17 mouse cellular contexts compared by ENCODE assay signal in genomic region chr7:134376786-134377185, GRCm38 (mm10). TPM values are rescaled to one million over a fixed set of nuclear protein-coding genes. Genes with fewer than 3 reads are reported as not detected.
DNase-seq lines count a peak whose midpoint lies in the region; ATAC-seq and TF ChIP-seq lines count a peak whose summit lies in the region.
"Had no signal": no experiment of that assay in that cellular context is flagged by ENCODE, and none has a peak within 500 bp of the region (broad histone marks: within the 10 kb centered on the region; RNA-seq: fewer than 3 reads in every experiment).

No protein-coding gene starts in this region.

- H3K4me2 ChIP-seq in embryonic facial prominence, embryonic 11.5 days (ENCODE audit: low read depth, low read length): no peak overlapping the region
- H3K4me2 ChIP-seq: midbrain, embryonic 15.5 days; neural tube, embryonic 13.5 days had no signal

- H3K36me3 ChIP-seq in embryonic facial prominence, embryonic 11.5 days (replicated peaks; ENCODE audit: control insufficient read depth, insufficient read depth, low read depth, low read length): no peaks in the 10 kb centered on the region
- no peaks in the 10 kb centered on the region for H3K36me3 ChIP-seq in embryonic facial prominence, embryonic 10.5 days (replicated peaks)
- H3K36me3 ChIP-seq: midbrain, embryonic 15.5 days; neural tube, embryonic 13.5 days had no signal

- DNase-seq in embryonic facial prominence, embryonic 11.5 days (ENCODE audit: low spot score): peak; percentile 5
- no peak for DNase-seq in embryonic facial prominence, embryonic 10.5 days (ENCODE audit: low spot score)
- DNase-seq in left cerebral cortex, postnatal 14 days (ENCODE audit: low spot score in 2 of 2): peak; percentile 7 to 23
- DNase-seq in left cerebral cortex, postnatal 36 days (ENCODE audit: low spot score in 2 of 2): no peak
- DNase-seq in adipocyte (ENCODE audit: low spot score): peak; percentile 50
- peak; percentile 31 to 58 for DNase-seq in layer of hippocampus, adult 2 months (ENCODE audit: low spot score in 2 of 2)
- DNase-seq in gastrocnemius, adult 18-20 months (ENCODE audit: low spot score): no peak
- DNase-seq: adrenal gland, postnatal 14 days; cerebellum, adult 11 months; gastrocnemius, postnatal 25 days; kidney, postnatal 14 days; liver, postnatal 0 days; thymus, adult 2 months had no signal

- ATAC-seq in embryonic facial prominence, embryonic 11.5 days (replicated peaks; ENCODE audit: insufficient number of reproducible peaks, low FRiP score, low TSS enrichment, low read depth): no peak
- no peak for ATAC-seq in granulocyte monocyte progenitor cell, adult 5-6 weeks (replicated peaks; ENCODE audit: poor library complexity, severe bottlenecking)
- ATAC-seq: inflammation-experienced regulatory T-cells, adult 6 months; liver, postnatal 0 days; midbrain, embryonic 15.5 days had no signal

- H3K27ac ChIP-seq in embryonic facial prominence, embryonic 11.5 days (replicated peaks; ENCODE audit: low read depth, low read length): no peak overlapping the region
- H3K27ac ChIP-seq in embryonic facial prominence, embryonic 10.5 days (replicated peaks): no peak overlapping the region
- H3K27ac ChIP-seq in layer of hippocampus, adult 2 months: no peak overlapping the region
- H3K27ac ChIP-seq: midbrain, embryonic 15.5 days; neural tube, embryonic 13.5 days had no signal

- no peak overlapping the region for H3K9ac ChIP-seq in embryonic facial prominence, embryonic 11.5 days (replicated peaks; ENCODE audit: low read length)
- H3K9ac ChIP-seq: liver, postnatal 0 days; midbrain, embryonic 15.5 days; neural tube, embryonic 13.5 days had no signal

- H3K9me3 ChIP-seq in embryonic facial prominence, embryonic 11.5 days (replicated peaks; ENCODE audit: control insufficient read depth, low read length): no peaks in the 10 kb centered on the region
- H3K9me3 ChIP-seq in embryonic facial prominence, embryonic 10.5 days: no peaks in the 10 kb centered on the region
- H3K9me3 ChIP-seq: midbrain, embryonic 15.5 days; neural tube, embryonic 13.5 days had no signal

- no peak overlapping the region for H3K4me3 ChIP-seq in embryonic facial prominence, embryonic 11.5 days (ENCODE audit: low read depth, low read length)
- no peak overlapping the region for H3K4me3 ChIP-seq in embryonic facial prominence, embryonic 10.5 days
- no peak overlapping the region for H3K4me3 ChIP-seq in layer of hippocampus, adult 2 months
- H3K4me3 ChIP-seq: midbrain, embryonic 15.5 days; neural tube, embryonic 13.5 days had no signal

- no peak for TF ChIP-seq CTCF in layer of hippocampus, adult 2 months (conservative IDR thresholded peaks at IDR 0.05)

- intact Hi-C loops in left cerebral cortex, postnatal 14 days (cut with DNase I): no loop called here
- intact Hi-C loops in left cerebral cortex, postnatal 36 days (cut with DNase I): no loop called here

- H3K27me3 ChIP-seq in embryonic facial prominence, embryonic 11.5 days (ENCODE audit: control insufficient read depth, insufficient read depth, low read length): no peaks in the 10 kb centered on the region
- no peaks in the 10 kb centered on the region for H3K27me3 ChIP-seq in embryonic facial prominence, embryonic 10.5 days (replicated peaks; ENCODE audit: low read depth, poor library complexity, severe bottlenecking)
- H3K27me3 ChIP-seq: midbrain, embryonic 15.5 days; neural tube, embryonic 13.5 days had no signal

- H3K4me1 ChIP-seq in embryonic facial prominence, embryonic 11.5 days (ENCODE audit: control insufficient read depth, insufficient read depth, low read length): no peaks in the 10 kb centered on the region
- peaks cover 17% of the 10 kb centered on the region for H3K4me1 ChIP-seq in embryonic facial prominence, embryonic 10.5 days
- H3K4me1 ChIP-seq: midbrain, embryonic 15.5 days had no signal

- WGBS in embryonic facial prominence, embryonic 11.5 days: 60% methylated on average over 7 of the region's 7 CpGs
- WGBS in embryonic facial prominence, embryonic 10.5 days: 67% methylated on average over 7 of the region's 7 CpGs

RNA-seq across cellular contexts. Expression of gene D7Ertd443e, which starts 8.7 kb away (rescaled TPM):
- polyA plus RNA-seq in embryonic facial prominence, embryonic 11.5 days (2014; fragmentation: Nextera tagmentation; extraction: Ambion mirVana): 0.07 and 0.18 TPM in 2 replicates
- polyA plus RNA-seq in embryonic facial prominence, embryonic 10.5 days (2016; fragmentation: Nextera tagmentation; extraction: Ambion mirVana): 0.05 and 0.11 TPM in 2 replicates
- 1 to 10 TPM in 1 of 2 experiments, under 1 TPM in 1; 0.57 to 1.0 TPM for total RNA-seq in left cerebral cortex, postnatal 14 days (2021)
- 1 to 10 TPM; 2.9 TPM for total RNA-seq in left cerebral cortex, postnatal 36 days (2021)
- total RNA-seq in layer of hippocampus, adult 2 months (2021): 1 to 10 TPM; 4.4 to 4.7 TPM
- total RNA-seq in granulocyte monocyte progenitor cell, adult 5-6 weeks (2014; fragmentation: Nextera tagmentation): not detected in 2 replicates
- total RNA-seq in granulocyte monocyte progenitor cell, adult 5-6 weeks (2017): not detected in 2 replicates
- total RNA-seq in gastrocnemius, adult 18-20 months (2021): not detected
- total RNA-seq: gastrocnemius, postnatal 25 days had no signal
- polyA plus RNA-seq: inflammation-experienced regulatory T-cells, adult 6 months; liver, postnatal 0 days had no signal

Comparison
In these comparisons a context has a peak if more than half of its experiments do, and no peak if none do; other contexts are left out.
1. DNase-seq: peak in embryonic facial prominence, embryonic 11.5 days (single experiment), left cerebral cortex, postnatal 14 days (2 of 2), adipocyte (single experiment) and layer of hippocampus, adult 2 months (2 of 2); none in embryonic facial prominence, embryonic 10.5 days (single experiment), left cerebral cortex, postnatal 36 days (0 of 2) and gastrocnemius, adult 18-20 months (single experiment).